Mouse (Mus musculus) olfactory bulb, adult 2 months (tissue): Measurements from ENCODE around the gene Med15.
A peak's percentile ranks its signal among the peaks of the same experiment; 100 is the strongest.

Experiments
- CTCF ChIP-seq: fragments of 200-500 bp; IDR thresholded peaks from 2 replicates; pipeline ENCODE4 v1.5.1; 2012; ENCODE audit warnings: low read depth, mild to moderate bottlenecking, low read length, moderate library complexity; ENCODE audit not compliant: insufficient read depth
- POLR2A ChIP-seq: fragments of 200-500 bp; IDR thresholded peaks from 2 replicates; pipeline ENCODE4 v1.6.1; 2012; ENCODE audit warnings: mild to moderate bottlenecking, low read depth, low read length, moderate library complexity; ENCODE audit not compliant: insufficient read depth

DNA sequence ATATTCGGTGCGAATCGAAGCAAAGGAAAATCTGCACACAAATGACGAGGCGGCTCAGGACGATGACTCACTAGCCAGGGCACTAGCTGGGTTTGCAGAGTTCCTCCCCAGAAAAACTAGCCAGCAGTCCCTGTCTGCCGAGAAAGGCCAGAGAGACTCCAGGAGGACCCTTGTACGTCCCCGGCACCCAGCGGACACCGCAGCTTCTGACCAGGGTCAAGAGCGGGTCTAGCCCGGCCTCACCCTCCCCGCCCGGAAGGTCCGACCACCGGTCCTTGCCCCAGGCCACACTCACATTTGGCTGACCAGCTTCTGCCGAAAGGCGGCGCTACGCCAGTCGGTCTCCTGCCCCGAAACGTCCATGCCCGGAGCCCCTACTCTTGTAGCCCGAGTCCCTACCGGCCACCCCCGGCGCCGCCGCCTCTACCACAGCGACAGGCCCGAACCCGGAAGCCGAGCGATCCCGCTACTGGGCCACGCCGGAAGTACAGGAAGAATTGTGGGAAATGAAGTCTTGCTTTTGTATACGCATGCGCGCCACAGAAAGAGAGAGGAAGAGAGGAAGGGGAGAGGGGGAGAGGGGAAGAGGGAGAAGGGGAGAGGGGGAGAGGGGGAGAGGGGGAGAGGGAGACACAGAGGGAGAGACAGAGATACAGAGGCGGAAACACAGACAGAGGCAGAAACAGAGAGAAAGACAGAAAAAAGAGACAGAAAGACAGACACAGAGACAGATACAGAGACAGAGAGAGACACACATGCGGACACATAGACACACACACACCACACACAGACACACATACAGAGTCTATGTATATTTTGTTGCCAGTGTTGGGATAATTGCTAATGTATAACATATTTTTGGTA, 10.0 kb downstream of the Med15 start:
- TF ChIP-seq POLR2A (peak; percentile 84), CTCF (0 out of 2 replicates have a peak, but pooled peaks have one; percentile 25)
